ENCODE assay signal across 8 mouse cellular contexts in the genomic region with DNA sequence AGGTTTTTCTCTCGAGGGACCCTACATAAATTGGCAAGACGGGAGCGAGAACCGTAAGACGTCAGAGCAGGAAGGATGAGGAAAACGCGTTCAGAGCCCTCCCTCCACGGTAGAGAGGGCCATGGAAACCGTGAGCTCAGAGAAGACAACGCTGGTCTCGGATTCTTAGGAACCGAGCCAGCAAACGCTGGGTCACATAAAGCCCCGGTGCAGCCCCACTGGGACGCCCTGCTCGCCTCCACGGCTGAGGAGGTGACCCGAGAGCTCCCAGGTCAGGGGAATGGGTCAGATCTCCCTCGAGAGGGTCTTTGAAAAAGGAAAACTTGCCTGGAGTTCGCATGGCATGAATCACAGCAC. TPM values are rescaled to one million over a fixed set of nuclear protein-coding genes. Genes with fewer than 3 reads are reported as not detected.
DNase-seq lines count a peak whose midpoint lies in the region; ATAC-seq and TF ChIP-seq lines count a peak whose summit lies in the region.

No protein-coding gene starts in this region.

- peak overlapping the region; percentile 74 for H3K4me2 ChIP-seq in midbrain, embryonic 12.5 days (replicated peaks)

- H3K27ac ChIP-seq in cerebellum, adult 2 months (ENCODE audit: insufficient read depth, low read length) = peak overlapping the region; percentile 12; the same call in 1 of the 2 replicates
- H3K27ac ChIP-seq in midbrain, embryonic 12.5 days (replicated peaks) = peak overlapping the region; percentile 58

- peak; percentile 10 for ATAC-seq in inflammation-experienced regulatory T-cells, adult 6 months
- ATAC-seq in midbrain, embryonic 12.5 days (ENCODE audit: low FRiP score, low read depth) = peak; percentile 65

- H3K4me3 ChIP-seq in cerebellum, adult 2 months (replicated peaks; ENCODE audit: insufficient read depth, low read depth, low read length) = peak overlapping the region; percentile 99
- H3K4me3 ChIP-seq in midbrain, embryonic 12.5 days = peak overlapping the region; percentile 52

- peaks cover 18% of the 10 kb centered on the region for H3K36me3 ChIP-seq in midbrain, embryonic 12.5 days

- TF ChIP-seq CTCF in cerebellum, adult 2 months (IDR thresholded peaks at IDR 0.05; ENCODE audit: borderline replicate concordance, insufficient read depth, low read depth, low read length) = no peak

- no peaks in the 10 kb centered on the region for H3K9me3 ChIP-seq in midbrain, embryonic 12.5 days

- peak overlapping the region; percentile 63 for H3K9ac ChIP-seq in midbrain, embryonic 12.5 days (replicated peaks)

- DNase-seq in cerebellum, adult 2 months = no peak
- DNase-seq in cerebellum, postnatal 10 days = no peak
- DNase-seq in thymus, postnatal 10 days (ENCODE audit: low spot score in 2 of 2) = peak; percentile 10 to 11
- no peak for DNase-seq in thymus, postnatal 36 days
- no peak for DNase-seq in adrenal gland, adult 8-10 months
- no peak for DNase-seq in adrenal gland, postnatal 36 days

- no peak for TF ChIP-seq POLR2A in cerebellum, adult 2 months (IDR thresholded peaks at IDR 0.05; ENCODE audit: borderline replicate concordance, insufficient read depth, low read length)

- 1% methylated on average over 20 of the region's 20 CpGs for WGBS in cerebellum, adult 2 months
- under 1% methylated on average over 20 of the region's 20 CpGs for WGBS in midbrain, embryonic 12.5 days

- no peaks in the 10 kb centered on the region for H3K4me1 ChIP-seq in cerebellum, adult 2 months (ENCODE audit: control insufficient read depth, insufficient read depth, low read length)
- H3K4me1 ChIP-seq in midbrain, embryonic 12.5 days = peaks cover 3% of the 10 kb centered on the region

- H3K27me3 ChIP-seq in cerebellum, adult 2 months (ENCODE audit: control insufficient read depth, insufficient read depth, low read length) = no peaks in the 10 kb centered on the region
- peaks cover 30% of the 10 kb centered on the region for H3K27me3 ChIP-seq in midbrain, embryonic 12.5 days

RNA-seq across cellular contexts. Expression of a gene that starts 0.4 kb away (rescaled TPM):
- polyA plus RNA-seq in cerebellum, adult 2 months (2012; rRNA removed) = 58.8 and 63.7 TPM in 2 replicates
- 10 to 100 TPM; 31.5 to 34.9 (median 33.0) TPM for polyA plus RNA-seq in inflammation-experienced regulatory T-cells, adult 6 months (2017; shearing (Covaris generic))
- polyA plus RNA-seq in midbrain, embryonic 12.5 days (2016; fragmentation: Nextera tagmentation; extraction: Ambion mirVana) = 72.7 and 73.4 TPM in 2 replicates
- 10 to 100 TPM; 46.1 to 54.7 (median 50.0) TPM for total RNA-seq in adrenal gland, adult 8-10 months (2022)
- total RNA-seq in adrenal gland, postnatal 36 days (2021) = 10 to 100 TPM; 37.5 to 52.8 TPM

RNA-seq across cellular contexts. Expression of a gene that starts 16.1 kb away (rescaled TPM):
- polyA plus RNA-seq in cerebellum, adult 2 months (2012; rRNA removed) = 1.9 and 2.0 TPM in 2 replicates
- 1 to 10 TPM in 2 of 3 experiments, under 1 TPM in 1; 0.29 to 1.8 (median 1.1) TPM for polyA plus RNA-seq in inflammation-experienced regulatory T-cells, adult 6 months (2017; shearing (Covaris generic))
- 0.73 and 0.77 TPM in 2 replicates for polyA plus RNA-seq in midbrain, embryonic 12.5 days (2016; fragmentation: Nextera tagmentation; extraction: Ambion mirVana)
- total RNA-seq in adrenal gland, adult 8-10 months (2022) = 1 to 10 TPM; 1.6 to 2.9 (median 2.1) TPM
- 1 to 10 TPM in 1 of 2 experiments, under 1 TPM in 1; 0.60 to 2.4 TPM for total RNA-seq in adrenal gland, postnatal 36 days (2021)

RNA-seq across cellular contexts. Expression of a gene that starts 31.3 kb away (rescaled TPM):
- polyA plus RNA-seq in cerebellum, adult 2 months (2012; rRNA removed) = 0.21 and 0.25 TPM in 2 replicates
- polyA plus RNA-seq in inflammation-experienced regulatory T-cells, adult 6 months (2017; shearing (Covaris generic)) = not detected
- 0.70 and 0.99 TPM in 2 replicates for polyA plus RNA-seq in midbrain, embryonic 12.5 days (2016; fragmentation: Nextera tagmentation; extraction: Ambion mirVana)
- total RNA-seq in adrenal gland, adult 8-10 months (2022) = 1 to 10 TPM; 3.0 to 4.5 (median 3.4) TPM
- 1 to 10 TPM; 1.2 to 1.7 TPM for total RNA-seq in adrenal gland, postnatal 36 days (2021)

Comparison
In these comparisons a context has a peak if more than half of its experiments do, and no peak if none do; other contexts are left out.
1. DNase-seq: peak in thymus, postnatal 10 days (2 of 2); none in cerebellum, adult 2 months (0 of 2), cerebellum, postnatal 10 days (0 of 2), thymus, postnatal 36 days (0 of 2), adrenal gland, adult 8-10 months (single experiment) and adrenal gland, postnatal 36 days (0 of 2).